Mouse (Mus musculus): ENCODE measurements at regions not wholly inside any gene's neighbourhood (a gene's known extent, or its start where the extent isn't known, plus 50 kb on each side); places are given as distances from the start of the nearest gene placed in this dataset.
A peak's percentile ranks its signal among the peaks of the same experiment; 100 is the strongest.

DNA sequence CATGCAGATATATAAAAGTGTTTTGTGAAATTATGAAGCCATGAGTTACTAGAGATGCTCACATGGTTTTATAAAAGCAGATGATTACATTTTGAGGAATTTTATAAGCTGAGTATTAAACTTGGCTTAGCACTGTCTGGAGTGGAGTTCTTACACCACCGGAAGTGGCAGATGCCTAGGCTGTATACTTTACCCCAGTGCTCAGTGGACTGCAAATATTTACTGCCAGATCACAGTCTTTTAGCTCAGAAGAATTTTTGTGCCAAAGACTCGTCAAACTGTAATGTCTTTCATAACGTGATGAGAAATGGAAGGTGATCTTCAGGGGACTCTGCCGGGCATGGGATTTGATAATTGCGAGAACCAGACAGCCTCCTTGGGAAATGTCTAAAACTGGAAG lies 136.1 kb upstream of the 9330182O14Rik start:
- no peak for DNase-seq

DNA sequence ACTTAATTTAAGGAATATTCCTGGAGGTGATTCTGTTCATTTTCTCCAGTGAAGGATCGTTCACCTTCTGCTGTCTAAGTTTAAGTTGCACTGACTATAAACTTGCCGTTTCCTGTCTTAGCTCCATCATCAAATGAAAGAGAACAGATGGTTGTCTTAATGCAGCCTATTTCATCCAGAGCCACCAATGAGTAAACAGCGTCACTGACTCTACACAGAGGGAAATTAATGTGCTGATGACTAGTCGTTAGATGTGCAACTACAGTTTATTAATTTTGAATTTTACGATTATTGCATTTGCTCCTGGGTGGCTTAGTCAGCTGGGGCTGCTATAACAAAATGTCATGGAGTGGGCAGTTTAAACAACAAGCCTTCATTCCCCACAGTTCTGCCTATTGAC lies 134.1 kb upstream of the 9330182O14Rik start:
- DNase-seq, result no peak

DNA sequence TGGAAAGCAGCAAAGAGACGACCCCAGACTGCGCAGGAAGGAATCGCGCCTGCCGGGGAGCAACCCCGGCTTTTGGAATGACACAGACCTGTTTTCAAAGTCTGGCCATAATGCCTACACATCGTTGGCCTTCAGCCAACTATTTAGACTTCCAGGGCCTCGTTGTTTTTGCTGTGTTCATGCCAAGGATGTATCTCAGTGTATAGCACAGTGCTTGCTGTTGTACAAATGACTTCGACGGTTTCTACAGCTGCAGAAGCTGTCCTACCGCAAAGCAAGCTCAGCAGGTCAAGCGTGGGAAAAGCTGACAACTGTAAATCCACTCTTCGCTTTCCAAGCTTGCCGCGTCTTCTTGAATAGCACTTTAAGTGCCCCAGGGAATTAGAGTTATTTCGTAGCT lies 129.1 kb upstream of the 9330182O14Rik start:
- no peak for DNase-seq

GRCm38 (mm10) chr15:40007844-40008243 lies 126.3 kb upstream of the 9330182O14Rik start:
- DNase-seq, result no peak

- DNase-seq, result no peak
Measured at GRCm38 (mm10) chr15:40013833-40014232, 120.3 kb upstream of the 9330182O14Rik start.

GRCm38 (mm10) chr15:40017019-40017418 lies 117.1 kb upstream of the 9330182O14Rik start:
- DNase-seq, result no peak

DNA sequence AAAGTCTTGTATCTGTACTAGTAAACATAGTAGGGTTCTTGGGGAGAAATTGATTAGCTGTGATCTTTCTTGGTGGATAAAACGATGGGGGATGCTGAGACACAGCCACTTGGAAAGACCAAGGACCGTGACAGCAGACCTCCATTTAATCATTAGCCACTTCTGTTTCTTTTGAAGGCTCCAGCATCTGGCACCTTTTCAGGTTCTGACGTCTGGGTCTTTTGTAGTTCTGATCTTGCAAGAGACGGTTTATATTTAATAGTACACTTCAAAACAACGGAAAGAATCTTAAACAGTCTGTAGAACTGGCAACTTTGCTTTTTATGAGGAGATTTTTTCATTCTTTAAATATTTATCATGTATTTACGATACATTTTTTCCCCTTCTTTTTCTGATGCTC lies 116.6 kb upstream of the 9330182O14Rik start:
- DNase-seq, result no peak

DNA sequence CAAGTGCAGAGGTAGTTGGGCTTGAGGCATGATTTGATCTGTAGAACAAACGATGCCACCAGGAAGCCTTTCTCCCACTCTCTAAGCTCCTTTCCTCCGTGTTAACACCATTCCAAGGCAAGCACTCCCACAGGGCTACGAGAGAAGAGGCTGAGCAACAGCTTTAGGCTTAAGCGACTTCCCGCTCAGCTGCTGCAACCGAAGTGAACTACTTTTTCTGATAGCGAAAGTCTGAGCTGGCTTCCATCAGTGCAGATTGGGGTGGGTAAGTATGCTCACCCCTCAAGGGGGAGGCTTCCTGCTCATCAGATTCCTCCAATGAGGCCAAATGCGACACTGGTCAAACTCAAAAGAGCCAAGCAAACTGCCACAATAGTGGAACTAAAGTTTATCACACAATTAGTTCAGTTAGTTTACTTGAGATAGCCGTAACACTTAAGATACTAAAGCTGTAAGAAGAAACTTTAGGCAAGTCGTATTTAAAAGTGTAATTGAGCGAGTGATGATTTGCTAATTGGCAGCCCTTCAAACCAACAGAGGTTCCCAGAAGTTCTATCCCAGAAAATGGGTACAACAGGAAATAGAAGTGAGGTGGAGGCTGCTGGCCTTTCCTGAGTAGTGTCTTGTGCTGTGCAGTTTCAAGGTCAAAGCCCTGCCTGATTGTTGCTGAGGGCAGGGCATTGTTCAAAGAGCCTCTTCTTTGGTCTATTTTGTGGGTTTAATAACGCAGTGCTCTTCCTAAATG lies 115.9 kb upstream of the 9330182O14Rik start:
- no peak for DNase-seq

- no peak for DNase-seq
Measured at GRCm38 (mm10) chr15:40018792-40019151, 115.4 kb upstream of the 9330182O14Rik start.

DNA sequence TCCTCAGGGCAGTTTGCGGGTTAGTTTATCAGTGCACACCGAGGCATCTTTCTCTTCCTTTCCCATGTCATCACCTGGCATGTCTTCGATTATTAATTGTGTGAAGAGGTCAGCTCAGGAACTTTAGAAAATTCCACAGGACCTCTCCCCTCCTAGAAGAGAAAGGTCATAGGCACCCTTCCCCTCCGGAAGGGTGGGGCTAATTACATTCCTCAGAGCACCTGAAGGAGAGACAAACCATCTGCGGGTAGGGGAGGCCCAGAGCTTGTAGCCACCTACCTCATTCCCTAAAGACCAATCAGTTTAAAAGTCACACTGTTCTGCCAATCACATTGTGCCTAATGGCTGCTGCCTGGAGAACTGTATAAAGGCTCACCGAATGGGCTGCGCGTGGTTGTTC lies 114.9 kb upstream of the 9330182O14Rik start:
- DNase-seq, result no peak

DNA sequence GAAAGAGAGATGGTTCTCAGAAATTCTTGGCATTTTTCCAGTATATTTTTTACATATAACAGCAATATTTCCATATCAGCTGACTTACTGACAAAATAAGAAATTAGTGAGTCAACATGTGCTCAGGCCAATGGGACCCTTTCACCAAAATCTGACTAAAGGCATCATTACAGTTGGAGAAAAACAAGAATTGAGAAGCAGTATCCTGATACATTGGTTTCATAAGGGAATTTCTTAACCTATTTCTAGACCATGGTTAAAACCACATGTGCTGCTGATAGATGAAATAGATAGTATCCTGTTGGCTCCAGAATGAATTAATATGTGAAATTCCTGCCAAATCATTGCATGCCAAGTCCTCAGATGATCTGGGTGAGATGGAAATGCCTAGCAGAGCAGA lies 114.1 kb upstream of the 9330182O14Rik start:
- no peak for DNase-seq

- DNase-seq, result no peak
Measured at GRCm38 (mm10) chr15:40020646-40021045, 113.5 kb upstream of the 9330182O14Rik start.

DNA sequence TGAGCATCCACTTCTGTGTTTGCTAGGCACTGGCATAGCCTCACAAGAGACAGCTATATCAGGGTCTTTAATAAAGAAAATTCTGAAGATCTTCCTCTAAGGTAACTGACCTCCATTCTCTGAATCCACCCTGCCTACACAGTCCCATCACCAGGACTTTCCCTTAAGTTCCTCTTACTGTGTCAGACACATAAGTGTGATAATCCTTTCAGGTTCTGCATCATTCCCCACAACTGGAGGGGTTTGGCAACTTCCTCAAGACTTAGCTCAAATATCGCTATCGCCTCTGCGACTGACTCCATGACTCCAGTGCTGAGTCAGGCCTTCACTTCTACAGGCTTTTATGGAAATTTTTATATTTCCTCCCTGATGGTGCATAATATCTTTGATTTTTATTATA lies 111.0 kb upstream of the 9330182O14Rik start:
- no peak for DNase-seq

DNA sequence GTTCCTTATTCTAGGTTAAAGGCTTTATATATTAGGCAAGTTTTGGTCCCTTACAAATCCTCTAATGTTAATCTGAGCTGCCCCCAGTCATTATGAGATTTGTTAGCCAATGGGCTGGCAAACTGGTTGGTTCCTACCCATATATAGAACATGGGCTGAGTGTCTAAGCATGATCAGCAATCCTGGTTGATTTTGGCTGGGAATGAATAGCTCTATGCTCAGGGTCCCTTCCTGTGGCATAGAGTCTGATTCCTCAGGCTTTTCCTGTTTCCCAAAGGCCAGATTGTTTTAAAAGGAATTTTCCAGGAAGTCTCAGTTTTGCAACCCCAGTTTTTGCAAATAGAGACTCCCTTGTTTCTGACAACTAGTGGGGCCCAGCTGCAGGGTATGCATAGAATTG lies 102.1 kb upstream of the 9330182O14Rik start:
- DNase-seq, result no peak

GRCm38 (mm10) chr15:40036181-40036580 lies 98.0 kb upstream of the 9330182O14Rik start:
- peak; percentile 13 for DNase-seq

GRCm38 (mm10) chr15:40037266-40037665 lies 96.9 kb upstream of the 9330182O14Rik start:
- DNase-seq, result no peak

DNA sequence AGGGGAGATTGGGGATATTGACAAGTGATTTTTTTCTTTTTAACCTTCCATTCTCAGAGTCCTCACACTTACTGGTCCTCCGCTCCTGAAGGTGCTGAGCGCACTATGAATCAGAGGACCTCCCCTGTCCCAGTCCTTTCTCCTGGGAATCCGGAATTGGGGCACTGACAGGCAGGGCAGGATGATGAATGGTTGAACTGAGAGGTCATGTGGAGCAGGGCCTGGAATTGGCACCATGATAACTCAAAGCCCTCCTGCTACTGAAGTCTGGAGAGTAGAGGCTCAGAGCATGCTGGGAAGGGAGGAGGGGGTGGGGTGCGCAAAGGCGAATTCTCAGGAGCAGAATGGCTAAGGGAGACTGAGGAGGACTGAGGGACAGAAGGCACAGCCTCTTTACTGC lies 87.9 kb upstream of the 9330182O14Rik start:
- peak; percentile 4 for DNase-seq

GRCm38 (mm10) chr15:40047100-40047499 lies 87.1 kb upstream of the 9330182O14Rik start:
- DNase-seq, result no peak

- DNase-seq, result no peak
Measured at GRCm38 (mm10) chr15:40068051-40068450, 66.1 kb upstream of the 9330182O14Rik start.

- peak; percentile 47 for DNase-seq
Measured at GRCm38 (mm10) chr15:40075334-40075893, 58.8 kb upstream of the 9330182O14Rik start.

GRCm38 (mm10) chr15:40079872-40080271 lies 54.3 kb upstream of the 9330182O14Rik start:
- DNase-seq, result no peak
